Mouse (Mus musculus) left cerebral cortex, postnatal 36 days (tissue): ENCODE results near the gene Kdm3a. TPM values are rescaled to one million over a fixed set of nuclear protein-coding genes. Genes with fewer than 3 reads are reported as not detected.

Experiments
- DNase-seq, 2 experiments: peaks; one replicate each; pipeline ENCODE4 v3.0.0; 2021 to 2022; ENCODE audit warnings: low spot score in 2 of 2, mixed read lengths in 1 of 2
- intact Hi-C: fragments of 180-260 bp; cut with DNase I; formaldehyde crosslinking; loops from one replicate; pipeline ENCODE4 v1.15.1; 2025
- total RNA-seq, 2 experiments: library from RNA; stranded (reverse); gene quantifications; 2 replicates each; pipeline ENCODE4 v1.2.3; 2021

Kdm3a gene
- total RNA-seq, 2 experiments from 2014 or later: 37.7 to 60.2 TPM

GRCm38 (mm10) chr6:71590154-71590553 lies 42.6 kb downstream of the Kdm3a start:
- no peak for DNase-seq
- intact Hi-C loops: no loop called here

DNA sequence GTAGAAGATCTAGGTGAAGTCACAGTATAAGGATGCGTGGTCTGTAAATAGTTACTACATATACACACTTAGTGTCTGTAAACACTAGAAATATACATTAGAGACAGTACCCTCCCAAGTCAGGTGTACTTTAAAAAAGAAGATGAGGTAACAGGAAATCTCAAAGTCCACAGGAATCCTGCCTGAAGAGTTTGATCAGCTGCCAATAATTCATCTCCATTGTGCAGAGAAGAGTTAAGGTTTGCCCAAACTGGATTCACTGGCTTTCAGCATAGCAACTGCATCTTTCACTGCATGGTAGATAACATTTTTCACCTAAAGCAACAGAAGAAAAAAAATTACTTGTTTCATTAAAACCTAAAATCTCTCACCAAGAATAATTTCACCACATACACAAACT lies 43.4 kb downstream of the Kdm3a start:
- intact Hi-C loops: loop anchor here (5.0 kb wide), 1 partner anchor 213 kb away; no protein-coding TSS in a partner anchor
- no peak for DNase-seq

- intact Hi-C loops: no loop called here
Measured at GRCm38 (mm10) chr6:71583198-71583597, 49.6 kb downstream of the Kdm3a start.

DNA sequence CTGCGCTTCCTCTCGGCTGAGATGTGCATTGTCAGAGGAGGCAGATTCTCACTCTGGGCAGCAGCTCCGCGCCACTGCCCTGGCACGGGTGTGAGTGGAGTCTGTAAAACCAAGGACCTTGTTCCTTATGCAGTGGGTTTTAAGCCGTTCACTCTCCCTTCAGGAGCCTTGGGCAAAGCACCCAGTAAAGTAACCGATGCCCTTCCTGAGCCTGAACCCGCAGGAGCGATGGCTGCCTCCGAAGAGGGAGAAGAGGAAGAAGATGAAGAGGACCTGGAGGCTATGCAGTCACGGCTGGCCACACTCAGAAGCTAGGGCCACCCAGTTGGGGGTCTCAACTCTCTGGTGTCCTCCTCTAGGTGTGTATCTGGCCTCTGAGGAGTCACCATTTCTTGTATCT lies 53.3 kb downstream of the Kdm3a start:
- DNase-seq: no peak
- intact Hi-C loops: no loop called here

More at GRCm38 (mm10) chr6:71583198-71583597, 49.6 kb downstream of the Kdm3a start:
- DNase-seq: no peak

DNA sequence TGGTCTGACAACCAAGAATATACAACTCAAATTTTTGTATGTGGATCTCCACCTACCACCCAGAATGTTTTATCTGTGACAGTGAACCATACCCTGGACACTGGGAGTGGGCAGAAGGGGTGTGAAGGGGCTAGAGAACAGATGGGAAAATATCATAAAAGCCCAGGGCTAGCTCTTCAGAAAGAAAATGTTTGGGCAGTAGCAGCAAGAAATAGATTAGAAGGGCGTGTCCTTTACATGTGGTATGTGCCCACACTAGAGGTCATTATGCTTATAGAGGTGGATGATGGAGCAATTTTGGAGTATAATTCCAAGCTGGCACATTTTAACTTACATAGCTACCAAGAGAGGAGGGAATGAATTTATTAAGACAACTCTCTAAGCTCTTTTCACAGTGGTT lies 57.4 kb downstream of the Kdm3a start:
- no peak for DNase-seq
- intact Hi-C loops: no loop called here

DNA sequence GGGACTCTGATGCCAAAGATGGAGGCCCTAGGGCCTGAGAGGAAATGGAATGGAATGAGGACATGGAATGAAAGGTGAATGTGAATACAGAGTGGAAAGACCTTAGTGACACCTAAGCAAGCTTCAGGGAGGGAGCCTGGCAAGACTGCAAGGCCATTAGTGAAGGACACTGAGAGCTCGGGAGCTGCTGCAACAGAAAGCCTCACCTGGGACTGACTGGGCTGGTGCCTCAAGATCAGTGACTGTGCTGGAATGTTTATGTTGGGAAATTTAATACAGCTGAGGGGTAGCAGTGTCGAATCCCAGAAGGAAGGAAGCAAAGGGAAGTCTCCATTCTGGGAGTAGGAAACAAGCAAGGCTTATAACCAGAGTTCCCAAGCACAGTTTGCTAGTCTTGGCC lies 63.8 kb downstream of the Kdm3a start:
- intact Hi-C loops: no loop called here
- no peak for DNase-seq

DNA sequence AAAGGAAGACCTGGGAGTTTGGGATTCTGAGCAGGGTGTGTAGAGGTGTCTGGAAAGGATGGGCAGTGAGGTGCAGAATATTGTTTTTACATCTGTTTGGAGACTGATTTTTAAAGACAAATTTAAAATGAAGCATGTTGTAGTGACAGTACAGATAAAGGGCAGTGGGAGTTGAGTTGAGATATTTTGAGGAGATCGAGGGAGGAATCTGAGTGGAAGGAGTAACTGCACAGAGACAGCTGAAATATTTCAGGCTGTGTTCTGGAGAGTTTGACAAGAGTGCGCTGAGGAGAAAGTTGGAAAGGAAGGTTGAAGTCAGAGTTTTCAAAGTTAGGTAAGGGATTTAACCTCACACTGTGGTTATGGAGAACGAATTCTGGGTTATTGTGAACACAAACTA lies 64.2 kb downstream of the Kdm3a start:
- no peak for DNase-seq
- intact Hi-C loops: no loop called here

GRCm38 (mm10) chr6:71556826-71557225 lies 76.0 kb downstream of the Kdm3a start:
- no peak for DNase-seq
- intact Hi-C loops: no loop called here

DNA sequence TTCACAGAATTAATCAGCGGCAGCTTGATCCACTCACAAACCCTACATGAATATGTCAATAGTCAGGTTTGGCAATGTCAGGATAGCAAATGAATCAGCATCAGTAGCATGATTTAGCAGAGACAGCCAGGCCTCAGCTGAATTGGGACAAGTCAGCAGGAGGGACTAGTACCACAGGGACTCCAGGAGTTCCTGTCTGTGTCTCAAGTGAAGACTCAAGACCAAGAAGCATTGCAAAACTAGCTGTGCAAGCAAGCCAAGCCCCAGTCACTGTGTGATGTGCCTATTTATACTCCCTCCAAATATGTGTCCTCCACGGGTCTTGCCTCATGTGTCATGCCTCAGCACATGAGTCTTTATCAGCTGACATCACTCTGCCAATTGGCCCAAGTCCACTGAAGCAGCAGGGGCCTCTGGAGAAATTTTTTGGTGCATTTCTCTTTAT lies 77.3 kb downstream of the Kdm3a start:
- no peak for DNase-seq
- intact Hi-C loops: no loop called here

- intact Hi-C loops: loop anchor here (5.0 kb wide), 2 partner anchors 52 to 102 kb away; partner anchors contain the start of genes Rmnd5a and Rnf103
- DNase-seq: peak; percentile 97
Measured at GRCm38 (mm10) chr6:71543686-71544499, 88.9 kb downstream of the Kdm3a start, which contains the start of gene Chmp3. Chmp3 (plus strand) TSS chr6:71543797.

Other genes with a start within 250 kb of the Kdm3a start
- gene Rmnd5a, start 192.4 kb downstream of the Kdm3a start, total RNA-seq: 10 to 100 TPM; 91.4 to 98.7 TPM
- gene Rnf103, start 139.1 kb downstream of the Kdm3a start, total RNA-seq: 10 to 100 TPM; 51.0 to 51.4 TPM
- gene Chmp3, start 89.2 kb downstream of the Kdm3a start, total RNA-seq: 100 to 1,000 TPM; 105 to 109 TPM
- 10 to 100 TPM; 86.9 to 94.9 TPM for gene Reep1, start 74.6 kb upstream of the Kdm3a start, total RNA-seq
- gene Mrpl35, start 194.0 kb upstream of the Kdm3a start, total RNA-seq: 10 to 100 TPM; 26.4 to 29.1 TPM
- gene Immt, start 198.3 kb upstream of the Kdm3a start, total RNA-seq: 100 to 1,000 TPM; 142 to 143 TPM